26 mouse cellular contexts compared by ENCODE assay signal in the genomic region with DNA sequence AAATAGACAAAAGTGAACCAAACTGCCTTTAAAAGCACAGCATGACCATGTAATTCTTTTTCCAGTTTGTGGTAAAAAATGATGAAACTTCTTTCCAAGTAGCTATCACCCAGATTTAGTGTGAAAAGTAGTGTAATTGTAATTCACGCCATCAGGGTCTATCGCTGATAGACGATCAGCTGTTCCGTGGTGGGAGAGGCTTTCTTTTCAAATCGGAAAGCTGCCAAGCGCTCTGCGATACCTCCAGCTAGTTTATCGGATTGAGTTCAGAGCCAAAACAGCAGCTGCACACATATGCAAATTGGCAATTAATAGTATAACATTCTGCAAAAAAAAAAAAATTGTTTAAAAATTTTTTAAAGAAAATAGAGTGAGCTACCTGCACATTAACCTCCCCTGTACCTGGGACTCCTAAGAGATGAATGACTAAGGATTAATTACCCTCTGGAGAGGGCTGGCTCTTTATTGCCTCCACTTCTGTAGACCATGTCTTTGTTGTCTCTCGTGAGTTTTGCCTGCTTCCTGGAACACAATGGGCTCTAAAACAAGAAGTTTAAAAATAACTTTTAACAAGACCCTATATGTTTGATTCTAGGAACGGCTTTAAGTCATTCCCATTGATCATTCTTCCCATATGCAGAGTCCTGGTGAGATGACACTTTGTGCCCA. TPM values are rescaled to one million over a fixed set of nuclear protein-coding genes. Genes with fewer than 3 reads are reported as not detected.
A peak's percentile ranks its signal among the peaks of the same experiment; 100 is the strongest.
DNase-seq lines count a peak whose midpoint lies in the region; ATAC-seq and TF ChIP-seq lines count a peak whose summit lies in the region.
"Had no signal": no experiment of that assay in that cellular context is flagged by ENCODE, and none has a peak within 500 bp of the region (broad histone marks: within the 10 kb centered on the region; RNA-seq: fewer than 3 reads in every experiment).

No protein-coding gene starts in this region.

- H3K9me3 ChIP-seq in hindbrain, embryonic 13.5 days = no peaks in the 10 kb centered on the region
- no peaks in the 10 kb centered on the region for H3K9me3 ChIP-seq in hindbrain, embryonic 12.5 days (replicated peaks)
- no peaks in the 10 kb centered on the region for H3K9me3 ChIP-seq in midbrain, embryonic 14.5 days (ENCODE audit: control insufficient read depth, low read length)
- H3K9me3 ChIP-seq in midbrain, embryonic 13.5 days = no peaks in the 10 kb centered on the region
- no peaks in the 10 kb centered on the region for H3K9me3 ChIP-seq in forebrain, embryonic 15.5 days
- H3K9me3 ChIP-seq in hindbrain, postnatal 0 days (ENCODE audit: low read length) = no peaks in the 10 kb centered on the region
- H3K9me3 ChIP-seq: embryonic facial prominence, embryonic 10.5 days; embryonic facial prominence, embryonic 15.5 days; heart, embryonic 10.5 days; liver, embryonic 12.5 days; megakaryocyte, embryonic 14.5 days had no signal

- no peaks in the 10 kb centered on the region for H3K4me1 ChIP-seq in hindbrain, embryonic 13.5 days (replicated peaks)
- no peaks in the 10 kb centered on the region for H3K4me1 ChIP-seq in hindbrain, embryonic 12.5 days
- H3K4me1 ChIP-seq in midbrain, embryonic 14.5 days (ENCODE audit: control insufficient read depth, insufficient read depth, low read length) = no peaks in the 10 kb centered on the region
- 0 out of 2 replicates have a peak, but pooled peaks cover 3% of the 10 kb centered on the region for H3K4me1 ChIP-seq in midbrain, embryonic 13.5 days (replicated peaks)
- peaks cover 32% of the 10 kb centered on the region for H3K4me1 ChIP-seq in forebrain, embryonic 15.5 days
- H3K4me1 ChIP-seq in hindbrain, postnatal 0 days (ENCODE audit: insufficient read depth, low read length) = no peaks in the 10 kb centered on the region
- H3K4me1 ChIP-seq: embryonic facial prominence, embryonic 10.5 days; embryonic facial prominence, embryonic 15.5 days; heart, embryonic 10.5 days; liver, embryonic 12.5 days had no signal

- ATAC-seq in hindbrain, embryonic 13.5 days (ENCODE audit: low FRiP score) = peak; percentile 57; the same call in 1 of the 2 replicates
- ATAC-seq in hindbrain, embryonic 12.5 days (ENCODE audit: low FRiP score) = no peak
- ATAC-seq in midbrain, embryonic 14.5 days (ENCODE audit: low FRiP score, low TSS enrichment) = no peak
- ATAC-seq in midbrain, embryonic 13.5 days = no peak
- ATAC-seq in forebrain, embryonic 15.5 days (replicated peaks) = peak; percentile 84
- no peak for ATAC-seq in hindbrain, postnatal 0 days
- ATAC-seq in monocyte, adult 5-6 weeks (replicated peaks; ENCODE audit: insufficient number of reproducible peaks, low FRiP score, low TSS enrichment, poor library complexity, severe bottlenecking) = no peak
- ATAC-seq: CD4-positive, CD25-positive, alpha-beta regulatory T cell, adult 4 months; inflammation-experienced regulatory T-cells, adult 6 months; liver, embryonic 12.5 days; liver, postnatal 0 days had no signal

- no peak overlapping the region for H3K9ac ChIP-seq in hindbrain, embryonic 13.5 days
- H3K9ac ChIP-seq in hindbrain, embryonic 12.5 days = no peak overlapping the region
- no peak overlapping the region for H3K9ac ChIP-seq in midbrain, embryonic 14.5 days (replicated peaks; ENCODE audit: low read length)
- no peak overlapping the region for H3K9ac ChIP-seq in midbrain, embryonic 13.5 days (replicated peaks)
- 0 out of 2 replicates have a peak overlapping the region, but pooled peaks have one; percentile 10 for H3K9ac ChIP-seq in forebrain, embryonic 15.5 days (replicated peaks)
- H3K9ac ChIP-seq in hindbrain, postnatal 0 days (replicated peaks; ENCODE audit: low read length) = no peak overlapping the region
- H3K9ac ChIP-seq: embryonic facial prominence, embryonic 15.5 days; liver, embryonic 12.5 days; liver, postnatal 0 days had no signal

- no peak overlapping the region for H3K27ac ChIP-seq in hindbrain, embryonic 13.5 days
- H3K27ac ChIP-seq in hindbrain, embryonic 12.5 days = no peak overlapping the region
- no peak overlapping the region for H3K27ac ChIP-seq in midbrain, embryonic 14.5 days (replicated peaks; ENCODE audit: low read depth, low read length)
- H3K27ac ChIP-seq in midbrain, embryonic 13.5 days = no peak overlapping the region
- peak overlapping the region; percentile 86 for H3K27ac ChIP-seq in forebrain, embryonic 15.5 days (replicated peaks)
- no peak overlapping the region for H3K27ac ChIP-seq in hindbrain, postnatal 0 days
- H3K27ac ChIP-seq: embryonic facial prominence, embryonic 10.5 days; embryonic facial prominence, embryonic 15.5 days; heart, embryonic 10.5 days; liver, embryonic 12.5 days had no signal

- no peak overlapping the region for H3K4me2 ChIP-seq in hindbrain, embryonic 13.5 days
- no peak overlapping the region for H3K4me2 ChIP-seq in hindbrain, embryonic 12.5 days (replicated peaks)
- no peak overlapping the region for H3K4me2 ChIP-seq in midbrain, embryonic 14.5 days (ENCODE audit: low read length)
- no peak overlapping the region for H3K4me2 ChIP-seq in midbrain, embryonic 13.5 days (replicated peaks)
- no peak overlapping the region for H3K4me2 ChIP-seq in forebrain, embryonic 15.5 days (replicated peaks)
- H3K4me2 ChIP-seq in hindbrain, postnatal 0 days (ENCODE audit: low read depth, low read length) = peak overlapping the region; percentile 19; the same call in 1 of the 2 replicates
- H3K4me2 ChIP-seq: embryonic facial prominence, embryonic 15.5 days; liver, embryonic 12.5 days had no signal

- DNase-seq in midbrain, embryonic 14.5 days = peak; percentile 26
- DNase-seq in hindbrain, postnatal 0 days (ENCODE audit: low spot score) = peak; percentile 34
- no peak for DNase-seq in testis, postnatal 14 days (ENCODE audit: low spot score)
- DNase-seq: adrenal gland, postnatal 14 days; cerebellum, adult 11-12 months; cerebellum, postnatal 14 days; gastrocnemius, postnatal 25 days; heart, adult 11 months; heart, postnatal 36 days; kidney, adult 18-20 months; kidney, postnatal 36 days; left cerebral cortex, postnatal 4 days; liver, postnatal 0 days; lung, postnatal 4 days had no signal

- TF ChIP-seq CTCF in hindbrain, postnatal 0 days (IDR thresholded peaks at IDR 0.05; ENCODE audit: low read depth) = no peak

- 58% methylated on average over 10 of the region's 10 CpGs for WGBS in hindbrain, embryonic 13.5 days
- 72% methylated on average over 10 of the region's 10 CpGs for whole genome bisulfite sequencing in hindbrain, embryonic 12.5 days
- 66% methylated on average over 10 of the region's 10 CpGs for WGBS in midbrain, embryonic 14.5 days
- 75% methylated on average over 10 of the region's 10 CpGs for WGBS in midbrain, embryonic 13.5 days
- WGBS in forebrain, embryonic 15.5 days = 19% methylated on average over 10 of the region's 10 CpGs
- 33% methylated on average over 10 of the region's 10 CpGs for WGBS in hindbrain, postnatal 0 days

- no peak overlapping the region for H3K4me3 ChIP-seq in hindbrain, embryonic 13.5 days
- H3K4me3 ChIP-seq in hindbrain, embryonic 12.5 days = no peak overlapping the region
- H3K4me3 ChIP-seq in midbrain, embryonic 14.5 days (replicated peaks; ENCODE audit: low read depth, low read length) = no peak overlapping the region
- H3K4me3 ChIP-seq in midbrain, embryonic 13.5 days (replicated peaks) = no peak overlapping the region
- no peak overlapping the region for H3K4me3 ChIP-seq in forebrain, embryonic 15.5 days
- no peak overlapping the region for H3K4me3 ChIP-seq in hindbrain, postnatal 0 days (ENCODE audit: low read length)
- H3K4me3 ChIP-seq: embryonic facial prominence, embryonic 10.5 days; embryonic facial prominence, embryonic 15.5 days; heart, embryonic 10.5 days; liver, embryonic 12.5 days; megakaryocyte, embryonic 14.5 days had no signal

- no peaks in the 10 kb centered on the region for H3K36me3 ChIP-seq in hindbrain, embryonic 13.5 days
- no peaks in the 10 kb centered on the region for H3K36me3 ChIP-seq in hindbrain, embryonic 12.5 days
- H3K36me3 ChIP-seq in midbrain, embryonic 14.5 days (ENCODE audit: control insufficient read depth, insufficient read depth, low read length) = no peaks in the 10 kb centered on the region
- no peaks in the 10 kb centered on the region for H3K36me3 ChIP-seq in midbrain, embryonic 13.5 days
- no peaks in the 10 kb centered on the region for H3K36me3 ChIP-seq in forebrain, embryonic 15.5 days
- no peaks in the 10 kb centered on the region for H3K36me3 ChIP-seq in hindbrain, postnatal 0 days (ENCODE audit: insufficient read depth, low read length)
- H3K36me3 ChIP-seq: embryonic facial prominence, embryonic 10.5 days; embryonic facial prominence, embryonic 15.5 days; heart, embryonic 10.5 days; liver, embryonic 12.5 days had no signal

- H3K27me3 ChIP-seq in hindbrain, embryonic 13.5 days = no peaks in the 10 kb centered on the region
- no peaks in the 10 kb centered on the region for H3K27me3 ChIP-seq in hindbrain, embryonic 12.5 days
- H3K27me3 ChIP-seq in midbrain, embryonic 14.5 days (ENCODE audit: control insufficient read depth, insufficient read depth, low read length) = no peaks in the 10 kb centered on the region
- peaks cover 3% of the 10 kb centered on the region for H3K27me3 ChIP-seq in midbrain, embryonic 13.5 days
- no peaks in the 10 kb centered on the region for H3K27me3 ChIP-seq in forebrain, embryonic 15.5 days
- no peaks in the 10 kb centered on the region for H3K27me3 ChIP-seq in hindbrain, postnatal 0 days (ENCODE audit: insufficient read depth, low read length)
- H3K27me3 ChIP-seq: embryonic facial prominence, embryonic 15.5 days had no signal

RNA-seq across cellular contexts. Expression of a gene that starts 47.8 kb away (rescaled TPM):
- polyA plus RNA-seq in hindbrain, embryonic 13.5 days (2015; fragmentation: Nextera tagmentation; extraction: Ambion mirVana) = 208 and 210 TPM in 2 replicates
- polyA plus RNA-seq in hindbrain, embryonic 12.5 days (2016; fragmentation: Nextera tagmentation; extraction: Ambion mirVana) = 208 and 214 TPM in 2 replicates
- polyA plus RNA-seq in midbrain, embryonic 14.5 days (2014; fragmentation: Nextera tagmentation; extraction: Ambion mirVana) = 205 and 241 TPM in 2 replicates
- 220 and 243 TPM in 2 replicates for polyA plus RNA-seq in midbrain, embryonic 13.5 days (2015; fragmentation: Nextera tagmentation; extraction: Ambion mirVana)
- polyA plus RNA-seq in forebrain, embryonic 15.5 days (2015; fragmentation: Nextera tagmentation; extraction: Ambion mirVana) = 251 and 257 TPM in 2 replicates
- total RNA-seq in hindbrain, postnatal 0 days (2014; rRNA removed) = 84.3 and 93.1 TPM in 2 replicates
- 200 TPM in 2 replicates for polyA plus RNA-seq in hindbrain, postnatal 0 days (2015; fragmentation: Nextera tagmentation; extraction: Ambion mirVana)
- total RNA-seq in monocyte, adult 5-6 weeks (2017) = 152 to 196 TPM (median 170 TPM) in 3 replicates

Comparison
In these comparisons a context has a peak if more than half of its experiments do, and no peak if none do; other contexts are left out.
1. ATAC-seq: peak in hindbrain, embryonic 13.5 days (single experiment) and forebrain, embryonic 15.5 days (single experiment); none in hindbrain, embryonic 12.5 days (single experiment), midbrain, embryonic 14.5 days (single experiment), midbrain, embryonic 13.5 days (single experiment), hindbrain, postnatal 0 days (single experiment) and monocyte, adult 5-6 weeks (single experiment).